Mouse (Mus musculus) WW6 (cell line): ENCODE data around the gene Palld.

ENCODE experiments used
- DNase-seq: peaks from one replicate; pipeline ENCODE4 v3.0.0-alpha.2; 2013; ENCODE audit warnings: low read depth, low spot score

The Palld gene

GRCm38 (mm10) chr8:61775936-61776335 lies 126.6 kb downstream of the Palld start:
- no peak for DNase-seq

- no peak for DNase-seq
Observed at GRCm38 (mm10) chr8:61774161-61774560, 128.3 kb downstream of the Palld start.

GRCm38 (mm10) chr8:61773595-61774088 lies 128.8 kb downstream of the Palld start:
- no peak for DNase-seq

- no peak for DNase-seq
Observed at GRCm38 (mm10) chr8:61771328-61771727, 131.2 kb downstream of the Palld start.

GRCm38 (mm10) chr8:61769340-61769879 lies 133.1 kb downstream of the Palld start:
- DNase-seq = no peak

GRCm38 (mm10) chr8:61760190-61760578 lies 142.3 kb downstream of the Palld start:
- peak; percentile 18 for DNase-seq

GRCm38 (mm10) chr8:61759327-61760189 lies 142.9 kb downstream of the Palld start:
- DNase-seq = peak; percentile 29

- no peak for DNase-seq
Observed at GRCm38 (mm10) chr8:61758686-61759326, 143.7 kb downstream of the Palld start.

GRCm38 (mm10) chr8:61756971-61757965 lies 145.2 kb downstream of the Palld start:
- DNase-seq = no peak

- no peak for DNase-seq
Observed at GRCm38 (mm10) chr8:61755186-61755585, 147.3 kb downstream of the Palld start.

- no peak for DNase-seq
Observed at GRCm38 (mm10) chr8:61747070-61747469, 155.4 kb downstream of the Palld start.

- no peak for DNase-seq
Observed at GRCm38 (mm10) chr8:61745181-61745980, 157.1 kb downstream of the Palld start.

- no peak for DNase-seq
Observed at GRCm38 (mm10) chr8:61743764-61744562, 158.5 kb downstream of the Palld start.

- no peak for DNase-seq
Observed at GRCm38 (mm10) chr8:61737465-61737864, 165.0 kb downstream of the Palld start.

- no peak for DNase-seq
Observed at GRCm38 (mm10) chr8:61736739-61737243, 165.7 kb downstream of the Palld start.

- DNase-seq = no peak
Observed at GRCm38 (mm10) chr8:61736117-61736516, 166.4 kb downstream of the Palld start.

- no peak for DNase-seq
Observed at GRCm38 (mm10) chr8:61734164-61734563, 168.3 kb downstream of the Palld start.

GRCm38 (mm10) chr8:61732184-61732583 lies 170.3 kb downstream of the Palld start:
- DNase-seq = no peak

- no peak for DNase-seq
Observed at GRCm38 (mm10) chr8:61731306-61732088, 171.0 kb downstream of the Palld start.
